Mouse (Mus musculus) hindbrain, postnatal 0 days (tissue): ENCODE measurements at regions not wholly inside any gene's neighbourhood (a gene's known extent, or its start where the extent isn't known, plus 50 kb on each side); places are given as distances from the start of the nearest gene placed in this dataset.

Experiments used
- ATAC-seq: fragments of 200-750 bp; cut with Nextera tagmentation; 2 replicates; pipeline ENCODE4 v1.8.0; 2017; ENCODE audit warnings: mild to moderate bottlenecking, moderate TSS enrichment, moderate library complexity
- DNase-seq: peaks from one replicate; pipeline ENCODE4 v3.0.0-alpha.2; 2015; ENCODE audit warnings: low spot score
- H3K27ac ChIP-seq: fragments of 300-500 bp; sonication (generic); 2 replicates; pipeline ENCODE4 v1.5.1; 2014; ENCODE audit warnings: mild to moderate bottlenecking
- H3K27me3 ChIP-seq: fragments of 300-500 bp; sonication (generic); 2 replicates; pipeline ENCODE4 v1.6.1; 2014; ENCODE audit warnings: low read length, mixed read lengths; ENCODE audit not compliant: insufficient read depth
- H3K36me3 ChIP-seq: fragments of 300-500 bp; sonication (generic); 2 replicates; pipeline ENCODE4 v1.6.1; 2014; ENCODE audit warnings: low read length, mixed read lengths; ENCODE audit not compliant: insufficient read depth
- H3K4me1 ChIP-seq: fragments of 300-500 bp; sonication (generic); 2 replicates; pipeline ENCODE4 v1.6.1; 2014; ENCODE audit warnings: antibody characterized with exemption, low read length, mixed read lengths; ENCODE audit not compliant: insufficient read depth
- H3K4me2 ChIP-seq: fragments of 300-500 bp; sonication (generic); 2 replicates; pipeline ENCODE4 v1.6.1; 2014; ENCODE audit warnings: low read depth, mild to moderate bottlenecking, low read length, moderate library complexity, mixed read lengths
- H3K4me3 ChIP-seq: fragments of 300-500 bp; sonication (generic); 2 replicates; pipeline ENCODE4 v1.5.1; 2014; ENCODE audit warnings: low read length
- H3K9ac ChIP-seq: fragments of 300-500 bp; sonication (generic); replicated peaks from 2 replicates; pipeline ENCODE4 v1.6.1; 2014; ENCODE audit warnings: mild to moderate bottlenecking, low read length, moderate library complexity, mixed read lengths
- H3K9me3 ChIP-seq: fragments of 300-500 bp; sonication (generic); 2 replicates; pipeline ENCODE4 v1.6.1; 2016; ENCODE audit warnings: low read length, mixed read lengths
- CTCF ChIP-seq: IDR thresholded peaks from 2 replicates; pipeline ENCODE4 v1.5.1; 2016; ENCODE audit warnings: antibody characterized with exemption, control low read depth, low read depth
- WGBS: fragments of 180-500 bp; shearing (Covaris S2); extraction: QIAGEN DNeasy Blood & Tissue Kit; methylation state at CpG from one replicate; pipeline ENCODE4 v1.1.7; 2014; 5-methylcytosine and 5-hydroxymethylcytosine counted together

GRCm38 (mm10) chr17:84129204-84129603, 58.5 kb downstream of the Zfp36l2 start:
- no peak for ATAC-seq

GRCm38 (mm10) chr17:84128262-84128661, 59.5 kb downstream of the Zfp36l2 start:
- DNase-seq (no peak), ATAC-seq (no peak)
- H3K4me3 ChIP-seq: no peak overlapping the region
- H3K9ac ChIP-seq: no peak overlapping the region
- no peaks in the 10 kb centered on the region for H3K36me3 ChIP-seq
- no peak overlapping the region for H3K27ac ChIP-seq
- H3K4me1 ChIP-seq: no peaks in the 10 kb centered on the region
- no peaks in the 10 kb centered on the region for H3K9me3 ChIP-seq
- WGBS: 85% methylated on average over 5 of the region's 5 CpGs
- H3K27me3 ChIP-seq: no peaks in the 10 kb centered on the region
- H3K4me2 ChIP-seq: no peak overlapping the region
- no peak for TF ChIP-seq CTCF

More at GRCm38 (mm10) chr17:84129204-84129603, 58.5 kb downstream of the Zfp36l2 start:
- H3K9ac ChIP-seq: no peak overlapping the region
- no peak for DNase-seq
- no peaks in the 10 kb centered on the region for H3K9me3 ChIP-seq
- no peak overlapping the region for H3K4me2 ChIP-seq
- no peak overlapping the region for H3K27ac ChIP-seq
- WGBS: 73% methylated on average over 13 of the region's 13 CpGs
- H3K4me3 ChIP-seq: no peak overlapping the region
- H3K27me3 ChIP-seq: no peaks in the 10 kb centered on the region
- TF ChIP-seq CTCF: no peak
- no peaks in the 10 kb centered on the region for H3K36me3 ChIP-seq
- H3K4me1 ChIP-seq: no peaks in the 10 kb centered on the region

DNA sequence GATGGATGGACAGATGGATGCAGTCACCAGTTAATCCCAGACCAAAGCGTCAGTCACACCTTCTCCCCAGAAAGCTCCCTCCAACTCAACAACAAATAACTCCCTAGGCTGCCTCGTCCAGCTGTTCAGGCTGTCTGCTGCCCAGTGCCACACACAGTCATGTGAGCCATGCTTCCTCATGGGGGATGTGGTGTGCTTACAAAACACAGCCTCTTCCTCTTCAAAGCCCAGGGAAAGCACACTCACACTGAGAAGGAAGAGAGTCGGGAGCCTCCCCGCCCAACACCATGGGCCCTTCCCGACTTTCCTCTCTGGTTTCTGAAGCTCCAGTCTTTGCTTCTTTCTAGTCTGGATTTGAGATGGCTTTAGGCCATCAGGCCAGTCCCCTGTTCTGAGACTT, 61.6 kb downstream of the Zfp36l2 start:
- ATAC-seq: no peak

GRCm38 (mm10) chr17:84123161-84123560, 64.6 kb downstream of the Zfp36l2 start:
- ATAC-seq (no peak), DNase-seq (no peak)
- no peak overlapping the region for H3K4me2 ChIP-seq
- no peak overlapping the region for H3K9ac ChIP-seq
- H3K4me3 ChIP-seq: no peak overlapping the region
- H3K4me1 ChIP-seq: no peaks in the 10 kb centered on the region
- H3K27me3 ChIP-seq: no peaks in the 10 kb centered on the region
- no peaks in the 10 kb centered on the region for H3K36me3 ChIP-seq
- 83% methylated on average over 2 of the region's 2 CpGs for WGBS
- no peak for TF ChIP-seq CTCF
- no peaks in the 10 kb centered on the region for H3K9me3 ChIP-seq
- no peak overlapping the region for H3K27ac ChIP-seq

More for the DNA sequence above, 61.6 kb downstream of the Zfp36l2 start:
- H3K36me3 ChIP-seq: no peaks in the 10 kb centered on the region
- no peak for TF ChIP-seq CTCF
- 67% methylated on average over 5 of the region's 5 CpGs for WGBS
- H3K9me3 ChIP-seq: no peaks in the 10 kb centered on the region
- no peak overlapping the region for H3K9ac ChIP-seq
- no peaks in the 10 kb centered on the region for H3K27me3 ChIP-seq
- H3K4me2 ChIP-seq: no peak overlapping the region
- no peaks in the 10 kb centered on the region for H3K4me1 ChIP-seq
- DNase-seq: no peak
- no peak overlapping the region for H3K27ac ChIP-seq
- no peak overlapping the region for H3K4me3 ChIP-seq

- Histone ChIP-seq H3K36me3 (no peaks in the 10 kb centered on the region), H3K27me3 (no peaks in the 10 kb centered on the region), H3K9me3 (no peaks in the 10 kb centered on the region), H3K4me3 (no peak overlapping the region), H3K4me1 (no peaks in the 10 kb centered on the region), H3K4me2 (no peak overlapping the region), H3K27ac (no peak overlapping the region), H3K9ac (no peak overlapping the region)
- TF ChIP-seq CTCF: no peak
- ATAC-seq (no peak), DNase-seq (no peak)
- WGBS: 76% methylated on average over 6 of the region's 6 CpGs
These were observed 65.1 kb downstream of the Zfp36l2 start for GRCm38 (mm10) chr17:84122486-84123131.

DNA sequence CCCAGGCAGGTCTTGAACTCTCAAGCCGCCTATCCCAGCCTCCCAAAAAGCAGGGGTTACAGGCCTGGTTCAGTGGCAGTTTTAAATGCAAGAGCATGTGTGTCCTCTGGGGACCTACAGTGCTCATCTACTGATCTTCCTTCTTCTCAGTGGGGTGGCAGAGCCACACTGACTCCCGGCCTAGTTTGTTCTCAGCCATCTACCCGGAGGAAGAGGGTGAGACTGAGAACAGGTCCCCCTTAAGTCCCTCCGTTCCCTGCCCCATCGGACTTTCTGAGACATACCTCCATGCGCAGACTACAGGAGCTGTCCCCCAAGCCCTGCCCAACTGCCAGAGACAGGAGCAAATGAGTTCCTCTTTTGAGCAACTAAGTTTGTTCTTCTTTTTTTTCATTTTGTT, 66.5 kb downstream of the Zfp36l2 start:
- TF ChIP-seq CTCF: no peak
- WGBS: 73% methylated on average over 6 of the region's 6 CpGs
- Histone ChIP-seq H3K36me3 (no peaks in the 10 kb centered on the region), H3K27me3 (no peaks in the 10 kb centered on the region), H3K4me3 (no peak overlapping the region), H3K4me2 (no peak overlapping the region), H3K27ac (no peak overlapping the region), H3K9me3 (no peaks in the 10 kb centered on the region), H3K9ac (no peak overlapping the region), H3K4me1 (no peaks in the 10 kb centered on the region)
- ATAC-seq: no peak
- DNase-seq: no peak

DNA sequence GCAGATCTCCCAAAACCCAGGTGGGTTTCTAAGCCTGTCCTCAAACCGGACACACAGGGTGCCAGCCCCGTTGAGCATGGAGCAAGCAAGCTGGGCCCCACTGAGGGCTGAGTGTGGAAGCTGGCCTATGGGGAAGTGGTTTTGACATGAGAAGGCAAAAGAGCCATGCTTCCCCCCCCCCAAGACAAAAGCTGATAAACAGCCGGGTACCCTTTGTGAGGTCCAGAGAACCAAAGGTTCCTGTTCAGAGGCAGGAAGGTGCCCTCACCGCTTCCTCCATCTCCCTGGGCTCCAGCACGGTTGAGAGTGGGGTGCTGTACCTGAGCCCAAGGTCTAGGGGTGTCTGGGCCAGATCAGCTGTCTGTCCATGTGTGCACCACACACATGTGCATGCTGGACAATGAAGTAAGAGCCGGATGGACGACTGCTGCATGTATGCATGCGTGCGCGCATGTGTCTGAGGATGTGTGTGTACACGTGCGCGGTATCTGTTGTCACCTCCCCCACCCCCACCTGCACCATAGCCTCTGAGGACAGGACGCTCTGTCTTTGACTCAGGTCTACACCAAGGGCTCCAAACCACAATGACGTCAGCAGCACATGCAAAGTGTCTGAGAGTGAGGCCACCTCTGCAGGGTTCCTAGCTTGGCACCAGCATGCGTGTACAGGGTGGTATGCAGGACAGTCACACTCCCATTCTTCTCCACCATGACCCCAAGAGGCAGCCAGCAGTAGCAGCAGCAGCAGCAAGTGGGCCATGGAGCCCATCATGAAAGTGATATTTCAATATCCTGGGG, 68.3 kb downstream of the Zfp36l2 start:
- H3K4me2 ChIP-seq: no peak overlapping the region
- H3K9ac ChIP-seq: no peak overlapping the region
- no peaks in the 10 kb centered on the region for H3K27me3 ChIP-seq
- no peak overlapping the region for H3K4me3 ChIP-seq
- no peaks in the 10 kb centered on the region for H3K9me3 ChIP-seq
- ATAC-seq (no peak), DNase-seq (no peak)
- TF ChIP-seq CTCF: no peak
- no peak overlapping the region for H3K27ac ChIP-seq
- 90% methylated on average over 16 of the region's 16 CpGs for WGBS
- no peaks in the 10 kb centered on the region for H3K4me1 ChIP-seq
- H3K36me3 ChIP-seq: no peaks in the 10 kb centered on the region
